Mouse (Mus musculus): Measurements from ENCODE around the gene Tmem178b.

The Tmem178b gene

DNA sequence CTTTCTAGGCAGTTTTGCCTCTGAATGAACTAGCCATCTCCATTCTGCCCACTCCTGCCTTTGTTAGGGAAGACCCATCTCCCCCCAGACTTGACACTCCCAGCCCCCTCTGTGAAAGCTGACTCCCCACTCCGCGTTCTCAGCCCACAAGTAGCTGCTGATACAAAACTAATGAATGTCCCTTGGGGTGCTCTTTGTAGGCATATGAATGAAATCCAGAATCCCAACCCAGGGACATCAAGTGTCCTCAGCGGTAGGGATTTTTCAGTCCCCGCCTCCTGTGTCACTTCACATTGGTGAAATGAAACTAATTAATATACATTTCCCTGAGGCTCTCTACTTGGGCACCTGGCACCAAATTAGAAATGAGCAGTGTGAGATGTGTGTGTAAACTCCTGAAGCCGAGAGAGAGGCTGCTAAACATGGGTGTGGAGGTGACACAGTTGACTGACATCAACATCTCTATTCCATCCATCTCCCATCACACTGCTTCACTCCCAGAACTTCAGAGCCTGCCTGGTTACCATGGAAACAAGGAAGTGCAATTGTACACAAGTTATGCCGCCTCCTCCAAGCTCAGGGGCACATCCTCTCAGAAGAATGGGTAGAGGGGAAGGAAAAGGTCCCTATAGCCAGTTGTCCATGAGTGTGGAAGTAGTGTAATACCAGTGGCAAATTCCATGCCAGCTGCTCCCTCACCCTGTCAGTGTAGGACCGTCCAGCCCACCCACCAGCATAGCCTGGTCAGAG, 142.8 kb downstream of the Tmem178b start:
- DNase-seq (ENCODE audit: low spot score), result no peak

DNA sequence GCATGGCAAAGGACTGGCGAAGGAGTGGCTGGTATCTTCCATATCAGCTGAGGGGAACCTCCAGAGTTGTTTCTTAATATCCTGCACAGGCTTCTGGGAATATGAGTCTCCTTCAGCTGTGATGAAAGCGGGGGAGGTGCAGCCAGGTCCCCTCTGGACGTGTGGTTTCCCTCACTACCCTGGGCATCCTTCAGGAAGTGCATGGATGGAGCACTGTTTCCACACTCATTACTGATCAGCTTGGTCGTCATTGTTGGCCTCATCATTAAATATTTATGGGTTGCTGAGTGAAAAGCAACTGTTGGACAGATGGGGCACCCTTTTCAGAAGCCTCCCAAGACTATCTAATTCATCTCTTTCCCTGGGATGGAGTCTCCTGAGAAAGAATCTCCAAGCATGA, 146.3 kb downstream of the Tmem178b start:
- DNase-seq (ENCODE audit: low spot score), result no peak

DNA sequence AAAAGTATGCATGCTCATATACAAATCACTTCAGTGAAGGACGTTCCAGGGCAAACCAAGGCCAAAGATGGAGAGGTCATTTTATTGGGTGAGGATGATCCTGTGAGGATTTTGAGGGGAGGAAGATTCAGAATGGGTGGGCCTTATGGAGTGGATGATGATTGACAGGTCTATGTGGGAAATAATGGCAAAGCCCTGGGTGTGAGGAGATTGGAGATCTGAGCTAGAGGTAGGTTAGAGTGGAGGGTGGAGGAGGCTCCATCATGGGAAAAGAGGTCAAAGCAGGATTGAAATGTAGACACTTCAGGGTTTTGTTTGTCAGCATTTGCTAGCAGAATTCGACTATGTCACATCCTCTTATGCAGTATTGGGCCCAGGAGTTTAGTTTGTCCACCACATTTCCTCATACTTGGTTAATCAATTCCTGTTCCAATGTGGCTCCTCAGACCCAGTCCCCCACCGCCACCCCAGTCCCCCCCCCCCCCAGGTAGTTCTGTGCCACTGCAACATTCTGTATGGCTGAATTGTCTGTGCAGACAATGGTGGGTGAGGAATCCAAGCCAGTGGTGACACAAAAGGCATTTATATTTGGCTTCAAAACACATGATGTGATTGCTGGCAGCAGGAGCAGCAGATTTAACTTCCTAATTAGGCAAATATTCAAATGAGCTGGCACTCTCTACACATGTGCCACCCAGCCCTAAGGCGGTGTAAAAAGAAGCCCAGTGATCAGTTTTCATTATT, 150.7 kb downstream of the Tmem178b start:
- DNase-seq (ENCODE audit: low spot score), result peak; percentile 77

DNA sequence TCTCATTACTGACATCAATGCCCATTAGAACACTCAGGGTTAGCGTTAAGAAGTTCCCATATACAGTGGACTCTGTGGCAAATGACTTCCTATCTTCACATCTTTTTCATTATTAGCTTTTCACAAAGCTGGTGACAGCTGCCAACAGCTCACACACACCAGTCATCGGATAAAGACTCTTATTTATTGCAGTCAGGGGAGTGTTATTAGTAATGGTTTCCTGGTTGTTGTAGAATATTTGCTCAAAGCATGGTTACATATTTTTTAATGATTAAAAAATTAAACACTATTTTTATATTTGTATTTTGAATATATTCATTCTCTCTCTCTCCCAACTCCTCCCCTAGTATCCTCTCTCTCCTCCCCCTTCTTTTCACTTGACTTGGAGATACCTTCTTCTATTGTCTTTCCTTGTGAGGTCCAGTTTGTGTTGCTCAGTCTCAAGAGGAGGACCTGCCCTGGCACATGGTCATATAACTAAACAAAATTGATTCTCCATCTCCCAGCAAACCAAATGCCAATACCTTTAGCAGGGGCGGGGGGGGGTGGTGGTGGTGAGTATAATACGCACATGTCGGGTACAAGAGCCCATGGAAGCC, 151.4 kb downstream of the Tmem178b start:
- DNase-seq (ENCODE audit: low spot score), result no peak

GRCm38 (mm10) chr6:40032901-40033300, 159.8 kb downstream of the Tmem178b start:
- no peak for DNase-seq (ENCODE audit: low spot score)

DNA sequence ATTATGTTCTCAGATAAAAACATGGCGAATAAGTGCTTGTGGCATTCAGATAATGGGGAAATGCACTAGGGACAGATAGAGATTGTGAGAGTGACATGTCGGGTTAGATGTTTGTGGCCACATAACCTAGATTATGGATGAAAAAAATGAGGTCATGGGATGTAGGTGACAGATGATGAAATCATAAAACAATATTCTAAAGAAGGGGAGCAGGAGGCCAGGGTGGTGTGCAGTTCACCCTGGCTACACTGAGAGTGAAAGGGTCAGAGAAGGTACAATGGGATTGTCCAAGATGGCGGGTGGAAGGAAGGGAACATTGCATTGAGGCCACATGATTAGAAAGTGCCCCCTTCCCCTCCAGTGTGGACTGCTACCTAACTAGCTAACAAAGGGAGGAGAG, 160.9 kb downstream of the Tmem178b start:
- no peak for DNase-seq (ENCODE audit: low spot score)

- DNase-seq (ENCODE audit: low spot score), result peak; percentile 39
Observed at GRCm38 (mm10) chr6:40048969-40049908, 176.2 kb downstream of the Tmem178b start.

GRCm38 (mm10) chr6:40049909-40050484, 176.9 kb downstream of the Tmem178b start:
- no peak for DNase-seq (ENCODE audit: low spot score)

- no peak for DNase-seq (ENCODE audit: low spot score)
Observed at GRCm38 (mm10) chr6:40051698-40052097, 178.6 kb downstream of the Tmem178b start.

- DNase-seq (ENCODE audit: low spot score), result no peak
Observed at GRCm38 (mm10) chr6:40052593-40052992, 179.5 kb downstream of the Tmem178b start.

- no peak for DNase-seq (ENCODE audit: low spot score)
Observed at GRCm38 (mm10) chr6:40059466-40059865, 186.4 kb downstream of the Tmem178b start.

DNA sequence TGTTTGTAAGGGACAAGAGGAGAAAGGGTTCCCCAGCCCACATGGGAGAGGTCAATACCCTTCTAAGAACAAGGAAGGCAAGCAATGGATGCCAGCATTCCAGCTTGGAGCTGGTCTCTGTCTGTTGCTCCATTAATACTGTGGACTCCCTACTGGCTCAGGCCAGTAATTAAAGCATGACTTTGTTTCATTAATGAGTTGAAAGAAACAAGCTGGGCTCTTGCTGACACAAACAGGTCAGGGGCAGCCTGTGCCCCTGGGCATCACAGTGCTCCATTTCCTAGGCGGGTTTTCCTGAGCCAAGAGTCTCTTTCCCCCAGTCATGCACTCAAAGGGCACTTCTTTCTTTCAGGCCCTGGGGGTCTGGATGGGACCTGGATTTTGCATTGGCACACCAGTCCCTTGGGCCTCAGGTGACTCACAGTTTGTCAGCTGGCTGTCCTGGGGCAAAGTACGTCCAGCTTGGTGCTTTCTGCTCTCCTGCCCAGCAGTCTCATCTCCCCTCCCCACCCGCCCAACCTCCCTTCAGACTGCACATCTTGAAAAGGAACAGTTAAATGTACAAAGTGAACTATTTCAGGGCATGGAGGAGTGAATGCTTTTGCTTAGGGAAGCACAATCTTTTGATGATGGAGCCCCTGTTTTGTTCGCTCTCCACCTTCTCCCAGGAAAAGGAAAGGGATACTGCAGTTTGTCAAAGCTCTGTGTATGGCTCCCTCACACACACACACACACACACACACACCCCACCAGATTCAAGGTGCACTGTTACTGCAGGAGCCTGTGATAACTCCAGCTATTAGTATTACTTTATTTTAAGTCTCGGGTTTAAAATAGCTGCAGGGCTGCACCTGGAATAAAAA, 188.5 kb downstream of the Tmem178b start:
- DNase-seq (ENCODE audit: low spot score), result no peak

DNA sequence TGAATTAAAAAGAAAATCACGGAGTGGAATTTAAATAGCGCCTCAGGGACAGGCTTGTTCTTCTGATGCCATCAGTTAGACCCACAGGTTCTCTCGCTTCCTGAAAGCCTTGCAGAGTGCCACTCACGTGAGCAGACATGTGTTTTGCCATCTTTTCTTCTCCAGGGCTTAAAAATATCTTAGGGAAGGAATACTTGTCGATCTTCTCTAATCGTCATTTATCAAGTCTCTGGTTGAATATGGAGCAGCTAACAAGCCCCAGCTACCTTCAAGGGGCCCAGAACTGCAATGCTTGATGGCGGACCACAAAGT, 189.1 kb downstream of the Tmem178b start:
- DNase-seq (ENCODE audit: low spot score), result no peak

GRCm38 (mm10) chr6:40063438-40063837, 190.4 kb downstream of the Tmem178b start:
- no peak for DNase-seq (ENCODE audit: low spot score)

GRCm38 (mm10) chr6:40063899-40064298, 190.8 kb downstream of the Tmem178b start:
- DNase-seq (ENCODE audit: low spot score), result no peak

GRCm38 (mm10) chr6:40064342-40064741, 191.3 kb downstream of the Tmem178b start:
- no peak for DNase-seq (ENCODE audit: low spot score)

DNA sequence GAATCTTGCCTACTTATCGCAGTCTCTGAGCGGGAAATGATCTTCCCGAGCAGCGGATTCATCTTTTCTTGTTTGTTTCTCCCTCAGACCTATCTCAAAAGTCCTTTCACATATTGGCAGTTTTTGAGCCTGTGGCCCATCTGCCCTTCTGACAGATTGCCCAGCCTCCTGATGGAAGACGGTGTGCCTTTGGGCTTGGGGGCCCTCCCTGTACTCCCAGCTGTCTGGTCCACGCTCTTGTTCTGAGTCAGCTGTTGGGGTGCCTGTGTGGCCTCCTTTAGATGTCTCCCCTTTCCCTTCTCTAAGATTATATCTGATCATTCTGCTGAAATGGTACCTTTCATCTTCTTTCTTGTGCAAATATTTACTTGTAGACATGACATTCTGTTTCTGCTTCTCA, 195.4 kb downstream of the Tmem178b start:
- no peak for DNase-seq (ENCODE audit: low spot score)

DNA sequence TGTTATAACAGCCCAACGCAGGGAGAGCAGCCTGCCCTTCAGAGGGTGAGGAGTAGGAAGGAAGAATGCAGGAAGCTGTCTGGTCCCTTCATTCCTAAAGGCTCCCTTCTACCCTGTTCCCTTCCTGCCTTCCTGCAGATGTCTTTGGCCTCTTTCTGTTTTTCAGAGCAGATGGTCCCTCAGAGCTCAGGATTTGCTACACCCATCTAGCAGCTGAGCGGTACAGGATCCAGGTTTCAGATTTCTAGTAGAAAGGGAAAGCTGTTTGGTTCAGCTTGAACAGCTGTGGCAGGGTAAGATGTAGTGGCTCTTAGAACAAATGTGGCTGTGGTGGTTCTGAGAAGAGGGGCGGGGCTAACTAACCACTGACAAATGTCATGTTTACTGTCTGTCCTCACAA, 197.9 kb downstream of the Tmem178b start:
- DNase-seq (ENCODE audit: low spot score), result no peak

GRCm38 (mm10) chr6:40076089-40076488, 203.0 kb downstream of the Tmem178b start:
- no peak for DNase-seq (ENCODE audit: low spot score)

DNA sequence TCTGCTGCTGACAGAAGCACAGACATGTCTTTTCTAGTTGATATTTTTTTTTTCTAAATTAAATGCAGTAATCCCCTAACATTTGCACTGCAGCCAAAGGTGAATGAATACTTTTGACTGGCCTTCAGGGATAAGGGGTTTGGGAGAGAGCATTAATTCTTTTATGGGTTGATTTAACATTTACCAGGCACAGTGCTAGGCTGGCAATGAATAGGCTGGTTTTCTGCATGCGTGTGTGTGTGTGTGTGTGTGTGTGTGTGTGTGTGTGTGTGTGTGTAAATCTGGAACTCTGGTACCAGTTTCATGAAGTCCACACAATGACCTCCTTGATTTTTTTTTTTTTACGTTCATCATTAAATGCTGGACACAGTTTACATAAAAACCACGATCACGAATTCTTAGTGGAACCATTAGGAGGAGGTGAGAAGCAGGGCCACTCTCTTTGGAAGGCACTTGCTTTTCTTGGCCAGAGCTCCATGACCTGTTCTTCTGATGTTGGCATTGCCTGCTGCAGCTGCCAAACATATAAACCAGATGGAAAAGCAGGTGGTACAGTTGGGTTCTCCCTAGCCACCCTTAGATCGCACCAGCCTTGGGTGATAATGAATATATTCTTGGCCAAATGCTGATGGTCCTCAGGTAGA, 203.7 kb downstream of the Tmem178b start:
- DNase-seq (ENCODE audit: low spot score), result no peak

Measured in left cerebral cortex, adult 11 months (tissue).